Comparison of ENCODE assay signal across 11 mouse cellular contexts in genomic region chr14:28030870-28031269, GRCm38 (mm10).
DNase-seq lines count a peak whose midpoint lies in the region; ATAC-seq and TF ChIP-seq lines count a peak whose summit lies in the region.
"Had no signal": no experiment of that assay in that cellular context is flagged by ENCODE, and none has a peak within 500 bp of the region (broad histone marks: within the 10 kb centered on the region; RNA-seq: fewer than 3 reads in every experiment).

No protein-coding gene starts in this region.

- WGBS in forebrain, embryonic 12.5 days: 37% methylated on average over 1 of the region's 1 CpGs
- whole genome bisulfite sequencing in forebrain, embryonic 11.5 days: 48% methylated on average over 1 of the region's 1 CpGs
- WGBS in kidney, embryonic 16.5 days: 58% methylated on average over 1 of the region's 1 CpGs
- WGBS in heart, adult 2 months: 79% methylated on average over 1 of the region's 1 CpGs

- H3K9me3 ChIP-seq in forebrain, embryonic 12.5 days: no peaks in the 10 kb centered on the region
- H3K9me3 ChIP-seq in forebrain, embryonic 11.5 days (ENCODE audit: control insufficient read depth, low read length): no peaks in the 10 kb centered on the region
- H3K9me3 ChIP-seq in kidney, embryonic 16.5 days (ENCODE audit: low read length): no peaks in the 10 kb centered on the region
- H3K9me3 ChIP-seq: liver, embryonic 13.5 days had no signal

- DNase-seq in forebrain, embryonic 11.5 days (ENCODE audit: low spot score): no peak
- peak; percentile 10 to 20 for DNase-seq in kidney, postnatal 36 days
- peak; percentile 20 for DNase-seq in MN1 (ENCODE audit: low spot score)
- DNase-seq in brain, adult 2 months (ENCODE audit: low read depth, low spot score): peak; percentile 68
- no peak for DNase-seq in heart, adult 2 months
- no peak for DNase-seq in ovary, postnatal 36 days (ENCODE audit: low spot score)
- DNase-seq: cerebellum, adult 8-10 months; liver, embryonic 13.5 days; thymus, postnatal 4 days had no signal

- H3K4me3 ChIP-seq in forebrain, embryonic 12.5 days (replicated peaks): no peak overlapping the region
- no peak overlapping the region for H3K4me3 ChIP-seq in forebrain, embryonic 11.5 days (ENCODE audit: low read depth, low read length)
- H3K4me3 ChIP-seq in kidney, embryonic 16.5 days (ENCODE audit: low read length): no peak overlapping the region
- no peak overlapping the region for H3K4me3 ChIP-seq in heart, adult 2 months
- H3K4me3 ChIP-seq: liver, embryonic 13.5 days had no signal

- TF ChIP-seq EP300 in heart, adult 2 months (IDR thresholded peaks at IDR 0.05; ENCODE audit: insufficient read depth, low read depth, low read length): no peak

- no peak overlapping the region for H3K27ac ChIP-seq in forebrain, embryonic 12.5 days
- no peak overlapping the region for H3K27ac ChIP-seq in forebrain, embryonic 11.5 days (ENCODE audit: low read depth, low read length)
- H3K27ac ChIP-seq in kidney, embryonic 16.5 days (ENCODE audit: low read length): no peak overlapping the region
- no peak overlapping the region for H3K27ac ChIP-seq in heart, adult 2 months
- H3K27ac ChIP-seq: liver, embryonic 13.5 days had no signal

- no peak for TF ChIP-seq POLR2A in heart, adult 2 months (IDR thresholded peaks at IDR 0.05; ENCODE audit: insufficient read depth, low read depth, low read length)

- no peaks in the 10 kb centered on the region for H3K27me3 ChIP-seq in forebrain, embryonic 12.5 days
- no peaks in the 10 kb centered on the region for H3K27me3 ChIP-seq in forebrain, embryonic 11.5 days (ENCODE audit: control insufficient read depth, insufficient read depth, low read length)
- no peaks in the 10 kb centered on the region for H3K27me3 ChIP-seq in kidney, embryonic 16.5 days (ENCODE audit: insufficient read depth, low read length)
- no peaks in the 10 kb centered on the region for H3K27me3 ChIP-seq in heart, adult 2 months (ENCODE audit: control insufficient read depth, insufficient read depth, low read length)
- H3K27me3 ChIP-seq: liver, embryonic 13.5 days had no signal

- H3K36me3 ChIP-seq in forebrain, embryonic 12.5 days (replicated peaks): no peaks in the 10 kb centered on the region
- H3K36me3 ChIP-seq in forebrain, embryonic 11.5 days (ENCODE audit: control insufficient read depth, insufficient read depth, low read length): no peaks in the 10 kb centered on the region
- no peaks in the 10 kb centered on the region for H3K36me3 ChIP-seq in kidney, embryonic 16.5 days (ENCODE audit: insufficient read depth, low read length)
- no peaks in the 10 kb centered on the region for H3K36me3 ChIP-seq in heart, adult 2 months (ENCODE audit: control insufficient read depth, insufficient read depth, low read length)
- H3K36me3 ChIP-seq: liver, embryonic 13.5 days had no signal

- ATAC-seq in forebrain, embryonic 12.5 days (ENCODE audit: low FRiP score): peak; percentile 69; the same call in 1 of the 2 replicates
- ATAC-seq in forebrain, embryonic 11.5 days (replicated peaks; ENCODE audit: low FRiP score): no peak
- ATAC-seq in kidney, embryonic 16.5 days (ENCODE audit: low FRiP score, low TSS enrichment): no peak

- peaks cover 3% of the 10 kb centered on the region; the same call in 1 of the 2 replicates for H3K4me1 ChIP-seq in forebrain, embryonic 12.5 days
- no peaks in the 10 kb centered on the region for H3K4me1 ChIP-seq in forebrain, embryonic 11.5 days (replicated peaks; ENCODE audit: control insufficient read depth, insufficient read depth, low read length)
- H3K4me1 ChIP-seq in kidney, embryonic 16.5 days (ENCODE audit: insufficient read depth, low read length): no peaks in the 10 kb centered on the region
- no peaks in the 10 kb centered on the region for H3K4me1 ChIP-seq in heart, adult 2 months (ENCODE audit: control insufficient read depth, insufficient read depth, low read length)
- H3K4me1 ChIP-seq: liver, embryonic 13.5 days had no signal

- intact Hi-C loops in heart, adult 2 months (cut with DNase I): no loop called here

- no peak for TF ChIP-seq CTCF in heart, adult 2 months (IDR thresholded peaks at IDR 0.05)

- no peak overlapping the region for H3K4me2 ChIP-seq in forebrain, embryonic 12.5 days
- H3K4me2 ChIP-seq in forebrain, embryonic 11.5 days (ENCODE audit: low read depth, low read length, severe bottlenecking): no peak overlapping the region
- H3K4me2 ChIP-seq in kidney, embryonic 16.5 days (replicated peaks; ENCODE audit: low read depth, low read length): no peak overlapping the region
- H3K4me2 ChIP-seq: liver, embryonic 13.5 days had no signal

- no peaks in the 10 kb centered on the region for H3K79me2 ChIP-seq in heart, adult 2 months (replicated peaks; ENCODE audit: control insufficient read depth, insufficient read depth, low read length)

- H3K9ac ChIP-seq in forebrain, embryonic 12.5 days: no peak overlapping the region
- no peak overlapping the region for H3K9ac ChIP-seq in forebrain, embryonic 11.5 days (ENCODE audit: low read length)
- no peak overlapping the region for H3K9ac ChIP-seq in kidney, embryonic 16.5 days (replicated peaks; ENCODE audit: low read length)
- H3K9ac ChIP-seq in heart, adult 2 months (ENCODE audit: low read depth, low read length): no peak overlapping the region
- H3K9ac ChIP-seq: liver, embryonic 13.5 days had no signal

Comparison
In these comparisons a context has a peak if more than half of its experiments do, and no peak if none do; other contexts are left out.
1. DNase-seq: peak in kidney, postnatal 36 days (2 of 2), MN1 (single experiment) and brain, adult 2 months (single experiment); none in forebrain, embryonic 11.5 days (single experiment), heart, adult 2 months (0 of 2) and ovary, postnatal 36 days (single experiment).